Mouse (Mus musculus) liver, postnatal 0 days (tissue): ENCODE results near the gene Cda.

Source experiments
- CTCF ChIP-seq: sonication (generic); IDR thresholded peaks from 2 replicates; pipeline ENCODE4 v1.5.1; 2016; ENCODE audit warnings: antibody characterized with exemption, low read depth
- EP300 ChIP-seq: IDR thresholded peaks from 2 replicates; pipeline ENCODE4 v1.6.1; 2016; ENCODE audit warnings: antibody characterized with exemption, low read depth, mild to moderate bottlenecking

- TF ChIP-seq CTCF (no peak), EP300 (no peak)
These were observed 47.1 kb downstream of the Cda start for GRCm38 (mm10) chr4:138320711-138321110.
